Mouse (Mus musculus) liver, embryonic 14.5 days (tissue): ENCODE data around the gene Iqce. TPM values are rescaled to one million over a fixed set of nuclear protein-coding genes. Genes with fewer than 3 reads are reported as not detected.

ENCODE experiments used
- ATAC-seq: fragments of 200-750 bp; cut with Nextera tagmentation; 2 replicates; pipeline ENCODE4 v1.8.0; 2017; ENCODE audit warnings: moderate number of reproducible peaks, mild to moderate bottlenecking, moderate library complexity; ENCODE audit not compliant: insufficient read depth
- DNase-seq, 3 experiments: peaks; one replicate each; pipeline ENCODE4 v3.0.0-alpha.2; 2012 to 2013; ENCODE audit warnings: low read depth in 3 of 3, low spot score in 3 of 3
- H3K27ac ChIP-seq: fragments of 300-500 bp; sonication (generic); 2 replicates; pipeline ENCODE4 v1.5.1; 2014; ENCODE audit warnings: moderate library complexity, mild to moderate bottlenecking, control low read depth, inconsistent platforms
- H3K27me3 ChIP-seq: fragments of 300-500 bp; sonication (generic); 2 replicates; pipeline ENCODE4 v1.6.1; 2014; ENCODE audit warnings: mild to moderate bottlenecking, low read length, moderate library complexity; ENCODE audit not compliant: control insufficient read depth, insufficient read depth
- H3K36me3 ChIP-seq: fragments of 300-500 bp; sonication (generic); replicated peaks from 2 replicates; pipeline ENCODE4 v1.6.1; 2014; ENCODE audit warnings: low read depth; ENCODE audit not compliant: control insufficient read depth, insufficient read depth
- H3K4me1 ChIP-seq, 2 experiments: fragments of 200-500 bp in 1 of 2; fragments of 300-500 bp in 1 of 2; sonication (generic) in 1 of 2; replicated peaks; 2 replicates each; pipeline ENCODE4 v1.6.1; 2012 to 2014; ENCODE audit warnings: antibody characterized with exemption in 1 of 2, inconsistent platforms in 1 of 2, low read length in 1 of 2; ENCODE audit not compliant: control insufficient read depth in 2 of 2, insufficient read depth in 2 of 2
- H3K4me2 ChIP-seq: fragments of 300-500 bp; sonication (generic); 2 replicates; pipeline ENCODE4 v1.6.1; 2014; ENCODE audit warnings: low read depth, mild to moderate bottlenecking, control low read depth, moderate library complexity
- H3K4me3 ChIP-seq, 2 experiments: fragments of 200-500 bp in 1 of 2; fragments of 300-500 bp in 1 of 2; sonication (generic) in 1 of 2; 2 replicates each; pipeline ENCODE4 v1.5.1; 2012 to 2014; ENCODE audit warnings: low read depth in 2 of 2, low read length in 2 of 2, mild to moderate bottlenecking in 2 of 2, control low read depth in 1 of 2, inconsistent platforms in 1 of 2, moderate library complexity in 1 of 2; ENCODE audit not compliant: insufficient read depth in 1 of 2
- H3K9ac ChIP-seq: fragments of 300-500 bp; sonication (generic); replicated peaks from 2 replicates; pipeline ENCODE4 v1.6.1; 2014; ENCODE audit warnings: mild to moderate bottlenecking, control low read depth, moderate library complexity
- H3K9me3 ChIP-seq: fragments of 300-500 bp; sonication (generic); 2 replicates; pipeline ENCODE4 v1.6.1; 2016; ENCODE audit warnings: low read length, mixed read lengths; ENCODE audit not compliant: control insufficient read depth
- CTCF ChIP-seq: IDR thresholded peaks from 2 replicates; pipeline ENCODE4 v1.5.1; 2016; ENCODE audit warnings: antibody characterized with exemption, low read depth, control low read depth
- EP300 ChIP-seq: IDR thresholded peaks from 2 replicates; pipeline ENCODE4 v1.6.1; 2016; ENCODE audit warnings: antibody characterized with exemption, low read depth
- WGBS: fragments of 180-500 bp; shearing (Covaris S2); extraction: QIAGEN DNeasy Blood & Tissue Kit; methylation state at CpG from one replicate; pipeline ENCODE4 v1.1.7; 2014; ENCODE audit not compliant: insufficient replicate concordance; 5-methylcytosine and 5-hydroxymethylcytosine counted together
- polyA plus RNA-seq, 2 experiments: library from polyadenylated mRNA; depleted of rRNA in 1 of 2; stranded (reverse) in 1 of 2; unstranded in 1 of 2; fragments of >200 nt; fragmentation: Nextera tagmentation in 1 of 2; extraction: Ambion mirVana in 1 of 2; gene quantifications; 2 replicates each; pipeline versions ENCODE4 v1.2.1 to v1.2.3; 2012 to 2014

Iqce gene
- polyA plus RNA-seq, 2 experiments = 3.4 to 3.8 TPM

DNA sequence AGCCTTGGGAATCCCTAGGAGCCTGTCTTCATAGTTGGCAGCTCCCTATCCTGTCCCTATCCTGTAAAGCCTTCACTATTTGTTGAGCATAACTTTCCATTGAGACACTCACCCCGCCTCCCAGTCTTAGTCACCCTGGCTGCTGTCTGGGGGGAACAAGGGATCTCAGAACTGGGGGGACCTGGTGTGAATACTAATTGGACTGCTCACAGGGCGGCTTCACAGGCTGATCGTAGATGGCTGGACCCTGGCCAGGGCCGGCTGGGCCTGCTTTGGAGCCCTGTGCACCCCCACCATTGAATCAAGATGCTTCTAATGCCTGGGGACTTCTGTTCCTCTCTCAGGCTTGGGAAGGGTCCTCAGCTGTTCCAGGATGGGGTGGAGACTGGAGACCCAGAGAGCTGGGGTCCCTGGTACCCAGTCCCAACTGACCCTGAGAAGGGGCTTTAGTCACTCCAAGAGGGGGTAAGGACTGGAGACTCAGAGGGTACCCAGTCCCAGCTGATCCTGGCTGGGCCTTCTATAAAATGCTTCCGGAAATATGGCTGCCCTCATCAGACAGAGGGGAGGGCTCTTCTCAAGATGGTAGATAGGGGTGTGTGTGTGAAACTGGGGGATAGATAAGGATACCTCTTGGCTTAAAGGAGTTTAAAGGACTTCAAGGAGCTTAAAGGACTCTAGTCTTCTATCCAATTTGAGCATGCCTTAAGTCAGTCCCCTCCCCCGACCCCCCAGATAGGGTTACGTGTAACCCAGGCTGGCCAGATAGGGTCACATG is 24.1 kb upstream of the Iqce start:
- Histone ChIP-seq H3K4me3 (no peak overlapping the region), H3K4me1 (no peaks in the 10 kb centered on the region), H3K27me3 (no peaks in the 10 kb centered on the region), H3K27ac (no peak overlapping the region), H3K36me3 (no peaks in the 10 kb centered on the region), H3K9ac (no peak overlapping the region), H3K4me2 (no peak overlapping the region), H3K9me3 (no peaks in the 10 kb centered on the region)
- DNase-seq = no peak
- TF ChIP-seq CTCF = no peak
- TF ChIP-seq EP300 = no peak
- WGBS = 67% methylated on average over 7 of the region's 7 CpGs
- ATAC-seq = peak; percentile 27; the same call in 1 of the 2 replicates

GRCm38 (mm10) chr5:140723822-140724221 is 21.6 kb upstream of the Iqce start, which contains the start of gene Amz1:
Amz1 (plus strand) TSS chr5:140724127.
- Histone ChIP-seq H3K4me3 (no peak within 1 kb of the TSS), H3K4me1 (no peaks in the 10 kb centered on the region), H3K27ac (no peak within 1 kb of the TSS), H3K4me2 (no peak within 1 kb of the TSS), H3K36me3 (no peaks in the 10 kb centered on the region), H3K9ac (no peak within 1 kb of the TSS), H3K27me3 (no peaks in the 10 kb centered on the region), H3K9me3 (no peaks in the 10 kb centered on the region)
- no peak for DNase-seq
- no peak for ATAC-seq
- WGBS = 67% methylated on average over 13 of the region's 13 CpGs
- no peak for TF ChIP-seq EP300
- no peak for TF ChIP-seq CTCF

- Histone ChIP-seq H3K9ac (no peak overlapping the region), H3K36me3 (peaks cover 2% of the 10 kb centered on the region; the same call in 1 of the 2 replicates), H3K4me2 (no peak overlapping the region), H3K27ac (no peak overlapping the region), H3K9me3 (no peaks in the 10 kb centered on the region), H3K4me3 (no peak overlapping the region), H3K27me3 (no peaks in the 10 kb centered on the region), H3K4me1 (no peaks in the 10 kb centered on the region)
- TF ChIP-seq EP300 (no peak), CTCF (no peak)
- ATAC-seq (no peak), DNase-seq (no peak)
- WGBS = 52% methylated on average over 3 of the region's 3 CpGs
These were observed 19.9 kb upstream of the Iqce start for GRCm38 (mm10) chr5:140722121-140722520.

DNA sequence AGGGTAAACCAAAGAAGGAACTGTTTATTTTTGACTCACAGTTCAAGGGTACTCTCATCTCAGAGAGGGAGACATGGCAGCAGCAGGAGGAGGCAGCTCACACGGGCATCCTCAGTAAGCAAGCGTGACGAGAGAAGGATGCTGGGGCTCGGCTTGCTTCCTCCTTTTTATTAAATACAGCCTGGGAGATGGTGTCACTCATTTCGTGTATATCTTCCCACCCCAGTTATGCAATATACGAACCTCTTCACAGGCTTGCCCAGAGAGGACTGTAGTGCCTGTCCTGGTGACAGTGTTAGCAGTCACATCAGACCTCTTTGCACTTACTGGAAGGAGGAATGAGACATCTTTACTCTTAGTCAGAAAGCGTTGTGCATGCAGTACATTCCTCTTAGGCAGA is 18.6 kb upstream of the Iqce start:
- TF ChIP-seq EP300 = no peak
- no peak for TF ChIP-seq CTCF
- DNase-seq (no peak), ATAC-seq (no peak)
- H3K4me1 ChIP-seq = no peaks in the 10 kb centered on the region
- 44% methylated on average over 7 of the region's 7 CpGs for WGBS
- H3K36me3 ChIP-seq = peaks cover 3% of the 10 kb centered on the region; the same call in 1 of the 2 replicates
- no peak overlapping the region for H3K4me3 ChIP-seq
- H3K9ac ChIP-seq = no peak overlapping the region
- H3K4me2 ChIP-seq = no peak overlapping the region
- no peak overlapping the region for H3K27ac ChIP-seq
- no peaks in the 10 kb centered on the region for H3K9me3 ChIP-seq
- H3K27me3 ChIP-seq = no peaks in the 10 kb centered on the region

DNA sequence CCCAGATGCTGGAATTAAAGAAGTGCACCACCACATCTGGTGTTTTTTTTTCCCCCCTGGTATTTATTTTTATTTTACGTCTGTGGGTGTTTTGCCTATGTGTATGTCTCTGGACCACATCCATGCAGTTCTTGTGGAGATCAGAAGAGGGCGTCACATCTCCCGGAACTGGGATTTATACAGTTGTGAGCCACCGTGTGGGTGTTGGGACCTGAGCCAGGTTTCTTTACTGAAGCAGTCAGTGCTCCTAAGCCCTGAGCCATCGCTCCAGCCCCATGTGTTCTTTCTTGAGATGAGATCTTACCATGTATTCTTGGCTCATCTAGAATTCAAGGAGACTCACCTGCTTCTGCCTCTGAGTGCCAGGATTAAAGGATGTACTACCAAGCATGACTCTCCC is 8.9 kb upstream of the Iqce start:
- no peak overlapping the region for H3K27ac ChIP-seq
- peaks cover 0 to 3% of the 10 kb centered on the region in 2 experiments; a peak in 3 of 4 replicates for H3K4me1 ChIP-seq
- TF ChIP-seq EP300 (no peak), CTCF (no peak)
- no peaks in the 10 kb centered on the region for H3K9me3 ChIP-seq
- no peak for ATAC-seq
- no peak overlapping the region for H3K9ac ChIP-seq
- H3K4me2 ChIP-seq = no peak overlapping the region
- peaks cover 11% of the 10 kb centered on the region for H3K36me3 ChIP-seq
- WGBS = 68% methylated on average over 5 of the region's 5 CpGs
- H3K27me3 ChIP-seq = no peaks in the 10 kb centered on the region
- no peak overlapping the region for H3K4me3 ChIP-seq
- no peak for DNase-seq
